Mouse (Mus musculus) spleen, adult 2 months (tissue): ENCODE data around the gene Gnl3l.

Experiments
- CTCF ChIP-seq: fragments of 200-500 bp; IDR thresholded peaks from 2 replicates; pipeline ENCODE4 v1.5.1; 2011; ENCODE audit warnings: mild to moderate bottlenecking, inconsistent platforms; ENCODE audit not compliant: insufficient read depth, insufficient read length, insufficient replicate concordance; ENCODE audit errors: extremely low read depth
- POLR2A ChIP-seq: fragments of 200-500 bp; IDR thresholded peaks from 2 replicates; pipeline ENCODE4 v1.6.1; 2011; ENCODE audit warnings: low read depth, low read length, inconsistent platforms

DNA sequence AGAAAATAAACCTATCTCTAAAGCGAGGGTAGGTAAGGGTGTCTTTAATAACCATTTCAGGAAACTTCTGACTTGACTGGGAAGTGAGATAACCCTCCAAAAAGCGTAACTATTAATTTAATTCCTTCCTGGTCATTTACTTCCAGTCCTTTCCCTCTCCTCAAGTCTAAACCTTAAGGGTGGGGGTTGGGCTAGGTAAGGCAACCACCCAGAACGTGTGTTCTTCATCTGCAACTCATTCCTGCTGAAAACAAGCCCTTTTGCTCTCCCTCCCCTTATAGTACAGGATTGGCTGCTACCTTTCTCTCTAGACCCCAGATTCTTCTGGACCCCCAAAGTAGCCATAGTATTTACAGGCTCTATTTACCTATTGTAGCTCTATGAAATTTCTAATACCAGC, 775 bp upstream of the Gnl3l start:
- TF ChIP-seq CTCF (no peak), POLR2A (no peak)
